Mouse (Mus musculus): Measurements from ENCODE around the gene Rpl3l.

Rpl3l gene

DNA sequence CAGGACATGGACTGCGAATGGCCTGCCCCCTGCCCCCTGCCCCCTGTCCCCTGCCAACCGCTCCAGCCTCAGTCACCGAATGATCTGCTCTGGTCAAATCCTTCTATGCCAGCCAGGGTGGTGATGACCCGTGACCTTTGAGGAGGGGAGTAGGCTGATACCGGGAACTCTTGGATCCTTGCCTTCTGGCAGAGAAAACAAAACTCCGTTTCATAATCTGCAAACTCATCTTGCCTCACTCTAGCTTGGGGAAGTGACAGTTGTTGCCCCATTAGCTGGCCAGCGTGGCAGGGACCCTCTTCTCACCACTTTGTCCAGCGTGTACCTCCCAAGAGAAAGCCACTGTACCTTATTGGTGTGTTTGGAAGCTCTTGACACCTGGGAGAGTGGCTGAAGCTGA is 14.7 kb downstream of the Rpl3l start:
- in situ Hi-C loops (cut with MboI, MseI), result no loop called here

DNA sequence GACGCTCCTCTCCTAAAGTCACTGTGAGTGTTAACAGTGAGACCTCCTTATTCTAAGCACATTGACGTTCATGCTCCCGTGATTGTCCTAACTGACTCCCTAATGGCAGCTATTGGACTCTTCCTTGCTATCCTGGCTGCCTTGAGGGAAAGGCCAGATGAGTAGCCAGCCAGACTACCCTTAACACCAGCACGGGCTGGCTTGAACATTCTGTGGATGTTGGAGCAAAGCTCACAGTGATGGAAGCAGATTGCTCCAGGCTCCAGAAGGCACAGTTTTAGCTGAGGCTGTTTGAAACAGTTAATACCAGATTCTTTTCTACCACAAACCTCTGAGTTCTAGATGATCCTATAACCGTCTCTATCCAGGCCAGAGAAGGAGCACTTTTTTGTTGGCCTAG is 16.3 kb downstream of the Rpl3l start:
- in situ Hi-C loops (cut with MboI, MseI), result no loop called here

GRCm38 (mm10) chr17:24744381-24744780 is 16.8 kb downstream of the Rpl3l start:
- in situ Hi-C loops (cut with MboI, MseI), result no loop called here

GRCm38 (mm10) chr17:24745526-24746497 is 18.2 kb downstream of the Rpl3l start:
- in situ Hi-C loops (cut with MboI, MseI), result no loop called here

DNA sequence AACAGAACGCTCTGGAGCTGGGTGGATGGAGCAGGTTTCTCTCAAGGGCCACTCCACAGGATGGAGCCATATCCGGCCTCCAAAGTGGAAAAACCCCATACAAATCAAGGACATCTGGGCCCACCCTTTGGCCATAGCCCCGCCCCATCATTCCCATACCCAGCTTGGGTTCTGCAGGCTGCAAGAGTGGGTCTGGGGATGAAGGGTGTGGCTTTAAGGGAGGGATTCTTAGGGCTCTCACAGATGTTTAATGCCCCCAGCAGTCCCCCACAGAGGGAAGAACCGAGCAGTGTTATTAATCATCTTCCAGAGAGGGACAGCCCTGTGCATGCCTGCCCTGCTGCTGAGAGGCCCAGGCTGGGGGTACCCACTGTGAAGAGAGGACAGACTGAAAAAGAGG is 19.4 kb downstream of the Rpl3l start:
- in situ Hi-C loops (cut with MboI, MseI), result no loop called here

- in situ Hi-C loops (cut with MboI, MseI), result no loop called here
These were observed 23.9 kb downstream of the Rpl3l start for GRCm38 (mm10) chr17:24751528-24751927.

GRCm38 (mm10) chr17:24752415-24753394 is 25.1 kb downstream of the Rpl3l start, which contains the start of gene Hs3st6:
Gene Hs3st6 (plus strand): TSS chr17:24752988.
- in situ Hi-C loops (cut with MboI, MseI), result no loop called here

GRCm38 (mm10) chr17:24757394-24757793 is 29.8 kb downstream of the Rpl3l start:
- in situ Hi-C loops (cut with MboI, MseI), result no loop called here

GRCm38 (mm10) chr17:24761121-24761520 is 33.5 kb downstream of the Rpl3l start:
- in situ Hi-C loops (cut with MboI, MseI), result loop anchor here (10.0 kb wide), 1 partner anchor 954 kb away; the partner anchor contains the start of gene Gng13

DNA sequence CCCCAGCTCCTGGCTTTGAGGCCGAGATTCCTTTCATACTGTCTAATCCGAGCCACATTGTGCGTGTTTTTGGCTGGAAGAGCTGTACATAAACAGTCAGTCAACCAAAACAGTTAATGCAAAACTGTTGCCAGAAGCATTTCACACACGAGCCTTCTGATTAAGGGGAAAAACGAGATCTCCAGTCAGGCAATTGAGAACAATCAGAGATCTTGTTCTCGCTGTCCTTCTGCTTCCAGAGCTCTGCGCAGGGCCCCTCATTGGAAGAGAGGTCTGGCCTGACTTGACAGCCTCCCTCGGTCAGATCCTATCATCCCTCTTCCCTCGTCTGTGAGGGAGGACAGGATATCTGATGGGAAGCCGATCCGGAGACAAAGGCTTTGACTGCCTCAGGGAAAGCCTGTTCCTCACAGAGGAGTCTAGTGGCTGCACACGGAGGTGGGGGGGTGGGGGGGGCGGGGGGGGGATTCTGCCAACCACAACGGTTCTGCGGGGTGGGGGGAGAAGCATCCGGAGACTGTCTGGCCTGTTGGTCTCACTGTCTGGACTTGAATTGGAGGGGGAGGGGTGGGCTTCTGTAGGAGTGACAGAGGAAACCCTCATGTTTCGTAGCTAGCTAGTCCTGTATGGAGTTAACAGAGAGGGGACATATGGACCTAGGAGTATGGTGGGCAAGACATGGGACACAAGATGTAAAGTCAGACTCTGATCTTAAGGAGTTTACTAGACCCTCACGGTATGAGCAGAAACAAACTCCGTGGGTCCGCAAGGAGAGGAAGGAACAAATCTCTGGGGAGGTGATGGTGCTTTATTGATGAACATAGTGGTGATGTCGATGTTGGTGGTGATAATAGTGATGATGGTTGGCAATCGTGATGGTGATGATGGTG is 37.6 kb downstream of the Rpl3l start:
- in situ Hi-C loops (cut with MboI, MseI), result loop anchor here (5.0 to 10.0 kb wide), 2 partner anchors 52 to 950 kb away; partner anchors contain the start of gene Gng13

- in situ Hi-C loops (cut with MboI, MseI), result loop anchor here (5.0 to 10.0 kb wide), 2 partner anchors 51 to 948 kb away; partner anchors contain the start of gene Gng13
These were observed 38.8 kb downstream of the Rpl3l start for GRCm38 (mm10) chr17:24766266-24766875.

GRCm38 (mm10) chr17:24769146-24769545 is 41.5 kb downstream of the Rpl3l start:
- in situ Hi-C loops (cut with MboI, MseI), result loop anchor here (5.0 to 10.0 kb wide), 2 partner anchors 48 to 946 kb away; partner anchors contain the start of gene Gng13

DNA sequence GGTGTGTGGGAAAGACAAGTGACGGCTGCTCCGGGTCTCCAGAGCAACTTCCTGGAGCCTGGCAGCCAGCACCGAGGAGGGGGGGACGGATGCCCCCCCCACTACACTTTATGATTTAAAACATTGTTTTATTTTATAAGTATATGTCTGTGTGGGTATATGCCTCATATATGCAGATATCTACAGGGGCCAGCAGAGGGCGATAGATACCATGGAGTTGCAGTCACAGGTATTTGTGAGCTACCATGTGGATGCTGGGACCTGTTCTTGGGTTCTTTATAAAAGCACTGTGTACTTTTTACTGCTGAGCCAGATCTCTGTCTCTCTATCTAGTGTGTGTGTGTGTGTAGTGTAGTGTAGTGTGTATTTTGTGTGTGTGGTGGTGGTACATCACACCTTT is 45.6 kb downstream of the Rpl3l start:
- in situ Hi-C loops (cut with MboI, MseI), result loop anchor here (5.0 kb wide), 1 partner anchor 379 kb away; no protein-coding TSS in a partner anchor

GRCm38 (mm10) chr17:24775173-24775572 is 47.6 kb downstream of the Rpl3l start:
- in situ Hi-C loops (cut with MboI, MseI), result no loop called here

DNA sequence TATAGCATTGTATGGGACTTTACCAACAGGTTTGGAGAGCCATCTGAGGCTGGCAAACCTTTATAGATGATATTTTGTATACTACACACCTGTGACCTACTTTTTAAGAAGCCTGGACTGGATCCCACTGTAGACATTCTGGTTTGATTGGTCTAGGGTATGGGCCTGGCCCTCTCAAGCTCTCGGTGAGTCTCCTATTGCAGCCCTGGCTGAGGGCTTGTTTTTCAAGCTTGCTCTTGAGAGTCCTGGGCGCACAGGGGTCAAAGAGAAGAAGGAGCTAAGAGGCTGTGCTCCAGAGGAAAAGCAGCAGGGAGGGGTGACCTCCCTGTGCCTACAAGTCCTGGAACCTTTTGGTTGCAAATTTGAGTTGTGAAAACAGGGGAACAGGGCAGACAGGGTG is 49.5 kb downstream of the Rpl3l start:
- in situ Hi-C loops (cut with MboI, MseI), result no loop called here

- in situ Hi-C loops (cut with MboI, MseI), result no loop called here
These were observed 53.2 kb downstream of the Rpl3l start for GRCm38 (mm10) chr17:24780821-24781220.

Measured in T-helper 2 cell (primary cell).